Mouse (Mus musculus) lung, adult 2 months (tissue): ENCODE results near the gene Gnb4.

ENCODE experiments used
- CTCF ChIP-seq: fragments of 200-500 bp; IDR thresholded peaks from 2 replicates; pipeline ENCODE4 v1.5.1; 2011; ENCODE audit warnings: mild to moderate bottlenecking, low read length, control low read depth; ENCODE audit not compliant: insufficient read depth
- POLR2A ChIP-seq: fragments of 200-500 bp; IDR thresholded peaks from 2 replicates; pipeline ENCODE4 v1.6.1; 2011; ENCODE audit warnings: low read depth, mild to moderate bottlenecking, control low read depth, low read length, borderline replicate concordance; ENCODE audit errors: extremely low read depth

DNA sequence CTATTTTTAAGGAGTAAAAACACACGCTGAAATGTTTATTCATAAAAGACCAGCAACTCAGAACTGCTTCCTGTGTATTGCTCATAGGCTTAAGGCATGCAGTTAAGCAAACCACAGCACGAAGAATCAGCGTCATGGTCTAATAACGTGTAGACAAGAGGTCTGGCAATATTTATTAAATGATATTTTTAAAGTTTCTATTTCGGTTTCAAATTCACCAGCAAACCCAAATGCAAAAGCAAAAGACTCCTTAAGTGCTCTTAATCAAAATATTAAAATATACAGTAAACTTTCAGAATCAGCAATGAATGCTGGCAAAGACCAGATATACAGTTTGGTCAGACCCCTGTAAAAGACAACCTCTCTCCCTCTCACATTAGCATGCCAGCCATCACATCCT is 1.0 kb downstream of the Gnb4 start:
- no peak for TF ChIP-seq POLR2A
- TF ChIP-seq CTCF: no peak
